Mouse (Mus musculus) ovary, adult 18-20 months (tissue): ENCODE results near the gene Rorc.

Experiments used
- DNase-seq: peaks from one replicate; pipeline ENCODE4 v3.0.0; 2022; ENCODE audit warnings: low spot score, mixed read lengths

Gene Rorc

GRCm38 (mm10) chr3:94377028-94377923 is 4.7 kb downstream of the Rorc start:
- DNase-seq: no peak

- DNase-seq: no peak
These were observed 7.4 kb downstream of the Rorc start for GRCm38 (mm10) chr3:94379831-94380510.

- no peak for DNase-seq
These were observed 9.7 kb downstream of the Rorc start for GRCm38 (mm10) chr3:94382308-94382707.

- DNase-seq: no peak
These were observed 10.9 kb downstream of the Rorc start for GRCm38 (mm10) chr3:94383476-94383875.

GRCm38 (mm10) chr3:94386671-94387070 is 14.1 kb downstream of the Rorc start:
- no peak for DNase-seq

GRCm38 (mm10) chr3:94387391-94387790 is 14.8 kb downstream of the Rorc start:
- no peak for DNase-seq

GRCm38 (mm10) chr3:94388047-94388446 is 15.5 kb downstream of the Rorc start:
- no peak for DNase-seq

GRCm38 (mm10) chr3:94389420-94389819 is 16.8 kb downstream of the Rorc start:
- no peak for DNase-seq

GRCm38 (mm10) chr3:94391001-94391400 is 18.4 kb downstream of the Rorc start:
- DNase-seq: no peak

GRCm38 (mm10) chr3:94392128-94392527 is 19.5 kb downstream of the Rorc start:
- DNase-seq: no peak

- no peak for DNase-seq
These were observed 20.5 kb downstream of the Rorc start for GRCm38 (mm10) chr3:94393049-94393448.

GRCm38 (mm10) chr3:94396336-94396735 is 23.7 kb downstream of the Rorc start:
- DNase-seq: no peak

GRCm38 (mm10) chr3:94396851-94397250 is 24.3 kb downstream of the Rorc start:
- DNase-seq: no peak

GRCm38 (mm10) chr3:94398217-94398616 is 25.6 kb downstream of the Rorc start, which contains the start of gene Lingo4:
TSS of gene Lingo4 (plus strand) at chr3:94398517.
- DNase-seq: no peak

- no peak for DNase-seq
These were observed 26.4 kb downstream of the Rorc start for GRCm38 (mm10) chr3:94398943-94399481.

GRCm38 (mm10) chr3:94399663-94400310 is 27.2 kb downstream of the Rorc start:
- no peak for DNase-seq

GRCm38 (mm10) chr3:94402451-94402850 is 29.9 kb downstream of the Rorc start:
- no peak for DNase-seq

GRCm38 (mm10) chr3:94404366-94405054 is 31.9 kb downstream of the Rorc start:
- no peak for DNase-seq

- DNase-seq: no peak
These were observed 33.0 kb downstream of the Rorc start for GRCm38 (mm10) chr3:94405561-94405960.

- DNase-seq: no peak
These were observed 39.9 kb downstream of the Rorc start for GRCm38 (mm10) chr3:94412530-94412929.

- DNase-seq: peak; percentile 93
These were observed 40.6 kb downstream of the Rorc start, which contains the start of gene Tdrkh for GRCm38 (mm10) chr3:94413031-94413679. TSS of gene Tdrkh (plus strand) at chr3:94413273.
